Mouse (Mus musculus) cortical plate, adult 2 months (tissue): ENCODE measurements at regions not wholly inside any gene's neighbourhood (a gene's known extent, or its start where the extent isn't known, plus 50 kb on each side); places are given as distances from the start of the nearest gene placed in this dataset.

ENCODE experiments used
- H3K27ac ChIP-seq: fragments of 200-500 bp; 2 replicates; pipeline ENCODE4 v1.5.1; 2012; ENCODE audit warnings: low read length, control low read depth, inconsistent platforms; ENCODE audit not compliant: insufficient read depth
- H3K4me1 ChIP-seq: fragments of 200-500 bp; 2 replicates; pipeline ENCODE4 v1.6.1; 2011; ENCODE audit warnings: low read length; ENCODE audit not compliant: control insufficient read depth, insufficient read depth
- H3K4me3 ChIP-seq: fragments of 200-500 bp; 2 replicates; pipeline ENCODE4 v1.5.1; 2011; ENCODE audit warnings: mild to moderate bottlenecking, low read length, control low read depth; ENCODE audit not compliant: insufficient read depth
- CTCF ChIP-seq: fragments of 200-500 bp; IDR thresholded peaks from 2 replicates; pipeline ENCODE4 v1.5.1; 2011; ENCODE audit warnings: mild to moderate bottlenecking, control low read depth, low read length; ENCODE audit not compliant: insufficient read depth; ENCODE audit errors: extremely low read depth
- POLR2A ChIP-seq: fragments of 200-500 bp; IDR thresholded peaks from 2 replicates; pipeline ENCODE4 v1.6.1; 2011; ENCODE audit warnings: mild to moderate bottlenecking, low read length, control low read depth; ENCODE audit not compliant: insufficient read depth; ENCODE audit errors: extremely low read depth

- no peak overlapping the region for H3K4me3 ChIP-seq
Observed at GRCm38 (mm10) chr12:15659332-15659731, 157.4 kb downstream of the Trib2 start.

DNA sequence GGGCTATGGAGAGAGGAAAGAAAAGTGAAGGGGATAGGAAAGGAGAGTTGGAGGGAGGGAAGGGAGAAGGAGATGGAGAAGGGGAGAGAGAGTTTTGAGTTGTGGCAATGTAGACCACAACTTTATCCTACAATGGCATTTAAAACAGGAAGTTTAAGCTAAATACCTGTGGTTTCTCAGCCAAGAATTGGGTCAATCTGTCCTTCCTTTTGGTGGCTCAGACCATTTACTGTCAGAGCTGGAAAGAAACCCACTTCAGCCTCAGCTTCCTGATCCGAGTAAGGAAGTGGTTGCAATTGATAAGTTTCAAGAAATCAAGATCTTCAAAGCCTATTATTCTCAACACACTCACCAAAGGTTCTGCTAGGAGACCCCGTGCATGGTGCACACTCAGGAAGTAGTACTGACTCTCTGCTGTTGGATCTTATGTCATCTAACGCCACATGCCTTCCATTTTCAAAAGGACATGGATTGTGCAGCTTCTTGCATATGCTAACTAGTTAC, 158.9 kb downstream of the Trib2 start:
- no peak overlapping the region; the same call in 1 of the 2 replicates for H3K27ac ChIP-seq
- H3K4me3 ChIP-seq: no peak overlapping the region
- no peaks in the 10 kb centered on the region for H3K4me1 ChIP-seq
- TF ChIP-seq POLR2A: no peak
- TF ChIP-seq CTCF: no peak

More at GRCm38 (mm10) chr12:15659332-15659731, 157.4 kb downstream of the Trib2 start:
- H3K27ac ChIP-seq: no peak overlapping the region
- TF ChIP-seq CTCF (no peak), POLR2A (no peak)
- no peaks in the 10 kb centered on the region for H3K4me1 ChIP-seq

DNA sequence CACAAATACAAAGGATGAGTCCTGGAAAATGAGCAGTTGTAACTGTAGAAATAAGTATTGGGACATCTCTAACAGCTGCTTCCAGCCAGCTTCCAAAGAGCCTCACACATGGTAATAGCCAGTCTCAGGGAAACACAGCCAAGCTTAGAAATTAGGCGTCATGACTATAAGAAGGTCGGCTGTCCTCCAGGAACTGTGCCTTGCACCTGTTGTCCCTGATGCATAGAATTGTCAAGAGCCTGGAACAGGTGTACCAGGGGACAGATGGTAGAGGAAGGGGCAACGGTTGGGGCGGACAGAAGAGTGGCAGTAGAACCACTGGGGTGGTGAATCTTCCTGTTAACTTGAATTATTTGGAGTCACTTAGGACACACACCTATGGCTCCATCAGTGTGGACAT, 162.1 kb downstream of the Trib2 start:
- no peak for TF ChIP-seq POLR2A
- TF ChIP-seq CTCF: no peak
- Histone ChIP-seq H3K4me1 (no peaks in the 10 kb centered on the region), H3K4me3 (no peak overlapping the region), H3K27ac (no peak overlapping the region)

DNA sequence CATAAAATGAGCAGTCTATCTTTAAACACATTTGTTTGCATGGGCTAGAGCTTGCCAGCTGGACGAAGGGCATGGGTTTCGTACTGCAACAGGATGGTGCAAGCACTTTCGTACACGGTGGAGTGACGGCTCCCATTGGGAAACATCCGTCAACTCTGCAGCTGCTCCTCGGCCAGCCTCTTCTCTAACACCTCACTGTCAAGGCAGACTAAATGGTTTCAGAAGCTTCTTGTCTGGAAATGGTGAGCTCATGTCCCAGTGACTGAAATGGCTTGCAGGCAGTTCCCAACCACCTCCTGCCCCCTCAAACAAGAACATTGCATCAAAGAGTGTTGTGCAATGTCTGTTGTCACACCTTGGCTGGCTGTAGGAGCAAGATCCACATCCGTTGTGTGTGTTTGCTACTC, 163.4 kb downstream of the Trib2 start:
- no peaks in the 10 kb centered on the region for H3K4me1 ChIP-seq
- H3K27ac ChIP-seq: no peak overlapping the region
- TF ChIP-seq CTCF: no peak
- TF ChIP-seq POLR2A: no peak
- no peak overlapping the region for H3K4me3 ChIP-seq

DNA sequence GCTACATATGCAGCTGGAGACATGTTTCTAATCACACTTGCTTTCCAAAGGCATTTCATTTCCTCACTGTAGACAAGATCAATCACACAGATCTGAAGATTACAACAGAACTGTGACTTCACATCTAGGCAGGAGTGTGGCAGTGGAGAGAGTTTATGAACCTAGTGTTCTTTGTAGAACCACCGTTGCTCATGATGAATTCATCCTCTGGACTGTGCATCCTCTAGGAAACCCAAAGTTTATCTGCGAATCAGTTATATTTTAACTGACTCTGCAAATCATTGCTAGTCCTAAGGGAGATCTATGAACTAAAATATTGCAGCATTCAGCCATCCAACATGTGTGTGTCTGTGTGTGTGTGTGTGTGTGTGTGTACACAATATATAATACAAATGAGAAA, 165.4 kb downstream of the Trib2 start:
- Histone ChIP-seq H3K27ac (no peak overlapping the region), H3K4me3 (no peak overlapping the region), H3K4me1 (no peaks in the 10 kb centered on the region)
- TF ChIP-seq CTCF: no peak
- TF ChIP-seq POLR2A: no peak

- no peaks in the 10 kb centered on the region for H3K4me1 ChIP-seq
- H3K4me3 ChIP-seq: no peak overlapping the region
- TF ChIP-seq POLR2A: no peak
- H3K27ac ChIP-seq: no peak overlapping the region
Observed at GRCm38 (mm10) chr12:15649906-15650305, 166.8 kb downstream of the Trib2 start.

DNA sequence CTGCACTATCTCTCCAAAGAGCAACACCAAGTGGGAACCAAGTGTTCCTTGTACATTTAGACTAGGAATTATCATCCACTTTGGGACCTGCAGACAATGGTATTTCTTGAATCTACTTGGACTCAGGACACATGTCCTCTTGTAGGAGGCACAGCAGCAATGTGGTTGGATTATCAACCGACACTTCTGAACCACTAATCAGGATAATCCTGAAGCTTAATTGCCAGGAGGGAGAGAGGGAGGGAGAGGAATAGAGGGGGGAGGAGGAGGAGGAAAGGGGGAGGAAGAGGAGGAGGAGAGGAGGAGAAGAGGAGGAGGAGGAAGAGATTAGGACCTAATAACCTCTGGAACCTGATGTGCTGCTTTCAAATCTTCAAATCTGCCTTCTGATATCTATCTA, 167.5 kb downstream of the Trib2 start:
- TF ChIP-seq CTCF (no peak), POLR2A (no peak)
- H3K4me3 ChIP-seq: no peak overlapping the region
- no peak overlapping the region for H3K27ac ChIP-seq
- no peaks in the 10 kb centered on the region for H3K4me1 ChIP-seq

DNA sequence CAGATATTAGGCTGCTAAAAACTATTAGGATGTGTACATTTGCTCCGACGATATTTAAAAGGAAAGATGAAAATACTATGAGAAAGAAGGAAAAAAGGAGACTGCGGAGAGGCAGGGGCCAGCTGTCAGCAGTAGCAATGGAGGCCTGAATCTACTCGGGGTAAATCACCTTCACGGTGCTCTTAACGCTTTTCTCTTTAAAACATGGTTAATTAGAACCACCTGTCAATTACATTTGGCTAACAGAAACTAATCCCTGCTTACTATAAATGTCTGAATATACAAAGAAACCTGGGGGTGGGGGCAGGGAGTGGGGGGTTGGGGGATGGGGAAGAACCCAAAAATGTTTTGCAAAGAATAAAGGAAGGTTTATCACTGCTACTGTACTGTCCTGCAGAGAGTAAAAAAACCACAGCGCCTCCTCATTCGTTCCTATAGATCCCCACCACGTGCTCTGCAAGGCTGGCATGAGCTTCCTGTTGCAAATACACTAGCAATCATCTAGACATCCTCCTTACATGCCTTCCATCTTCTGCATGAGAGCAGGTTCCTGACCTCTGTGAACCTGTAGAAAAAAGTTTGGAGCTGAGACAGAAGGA, 172.5 kb downstream of the Trib2 start:
- Histone ChIP-seq H3K4me3 (no peak overlapping the region), H3K4me1 (no peaks in the 10 kb centered on the region), H3K27ac (no peak overlapping the region)
- TF ChIP-seq CTCF (no peak), POLR2A (no peak)

DNA sequence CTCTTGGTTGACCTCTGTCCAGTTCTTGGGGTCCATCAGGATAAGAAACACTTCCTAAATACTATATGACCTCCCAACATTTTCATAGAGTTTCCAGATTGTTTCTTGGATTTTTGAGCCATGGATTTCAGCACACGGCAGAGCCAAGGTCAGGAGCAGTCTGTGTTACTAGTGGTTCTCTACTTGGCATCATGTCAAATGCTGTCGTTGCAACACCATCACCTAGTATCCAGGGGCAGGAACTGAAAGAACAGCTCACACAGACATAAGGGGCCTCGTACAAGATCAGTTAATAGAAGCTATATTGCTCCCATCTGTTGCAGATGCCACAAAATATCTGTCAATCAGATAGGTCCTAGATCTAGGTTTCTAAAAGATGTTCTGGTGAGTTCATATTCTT, 173.1 kb downstream of the Trib2 start:
- H3K4me3 ChIP-seq: no peak overlapping the region
- TF ChIP-seq CTCF (no peak), POLR2A (no peak)
- H3K27ac ChIP-seq: no peak overlapping the region
- no peaks in the 10 kb centered on the region for H3K4me1 ChIP-seq

GRCm38 (mm10) chr12:15640320-15640719, 176.4 kb downstream of the Trib2 start:
- H3K4me3 ChIP-seq: no peak overlapping the region
- TF ChIP-seq CTCF (no peak), POLR2A (no peak)
- H3K4me1 ChIP-seq: no peaks in the 10 kb centered on the region
- no peak overlapping the region for H3K27ac ChIP-seq

DNA sequence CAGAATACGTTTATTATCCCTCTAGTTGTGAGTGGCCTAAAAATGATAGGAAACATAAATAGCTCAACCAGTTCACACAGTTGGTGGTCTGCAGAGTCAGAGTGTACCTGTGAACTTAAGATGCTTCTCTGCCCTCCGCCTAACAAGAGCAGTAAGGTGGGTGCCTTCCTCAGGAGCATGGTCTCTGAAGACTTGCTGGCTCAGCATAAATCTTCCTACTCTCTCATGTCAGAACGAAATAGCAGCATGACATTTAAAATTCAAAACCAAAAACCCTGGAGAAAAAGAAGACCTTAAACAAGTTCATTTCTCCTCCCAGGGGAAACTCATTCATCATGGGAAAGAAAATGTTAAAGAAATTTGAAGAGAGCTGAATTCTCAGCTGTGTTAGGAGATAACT, 186.8 kb downstream of the Trib2 start:
- H3K4me3 ChIP-seq: no peak overlapping the region
- H3K4me1 ChIP-seq: no peaks in the 10 kb centered on the region
- TF ChIP-seq POLR2A (no peak), CTCF (no peak)
- H3K27ac ChIP-seq: no peak overlapping the region
